Mouse (Mus musculus) hindlimb bud, embryonic 11.5 days (tissue): ENCODE results near the gene Mapkapk3.

ENCODE experiments used
- DNase-seq: peaks from one replicate; pipeline ENCODE4 v3.0.0-alpha.2; 2012; ENCODE audit warnings: low read depth, low spot score; ENCODE audit errors: extremely low spot score

The Mapkapk3 gene

DNA sequence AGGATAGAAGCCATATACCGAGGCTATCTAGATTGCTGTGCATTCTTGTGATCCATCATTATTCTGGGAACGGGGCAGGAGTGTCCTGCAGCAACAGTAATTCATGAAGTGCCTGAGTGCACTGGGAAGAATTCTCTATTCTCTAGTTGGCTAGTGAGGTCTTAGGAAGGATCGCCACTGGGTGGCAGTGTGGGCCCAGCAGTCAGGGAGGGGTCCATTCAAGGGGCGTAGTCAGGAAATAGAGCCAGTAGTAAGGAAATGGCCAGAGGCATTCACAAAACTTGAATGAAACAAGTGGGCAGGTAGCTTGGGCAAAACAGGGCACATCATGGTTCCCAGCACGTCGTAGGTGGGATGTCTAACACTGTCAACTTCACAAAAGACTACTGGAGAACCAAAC, 4.6 kb upstream of the Mapkapk3 start:
- DNase-seq, result no peak

- no peak for DNase-seq
Observed at GRCm38 (mm10) chr9:107290897-107291296, 1.2 kb upstream of the Mapkapk3 start.

DNA sequence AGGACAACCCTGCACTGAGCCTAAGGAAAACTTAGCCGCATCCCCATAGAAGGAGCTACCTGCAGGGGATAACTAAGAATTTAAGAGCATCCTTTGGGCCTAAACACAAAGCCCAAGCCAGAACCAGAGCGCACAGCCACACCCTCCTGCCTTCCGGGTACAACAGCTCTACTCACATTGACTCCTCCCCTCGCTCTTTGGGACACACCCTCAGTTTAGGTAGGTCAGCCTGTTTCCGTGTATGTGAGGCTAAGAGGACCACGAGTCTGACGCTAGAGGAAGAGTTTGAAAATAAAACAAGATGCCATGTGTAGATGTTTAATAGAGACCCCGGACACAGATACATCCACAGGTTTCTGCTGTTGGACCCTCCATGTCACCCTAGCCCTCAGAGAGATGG, 966 bp downstream of the Mapkapk3 start:
- DNase-seq, result no peak

DNA sequence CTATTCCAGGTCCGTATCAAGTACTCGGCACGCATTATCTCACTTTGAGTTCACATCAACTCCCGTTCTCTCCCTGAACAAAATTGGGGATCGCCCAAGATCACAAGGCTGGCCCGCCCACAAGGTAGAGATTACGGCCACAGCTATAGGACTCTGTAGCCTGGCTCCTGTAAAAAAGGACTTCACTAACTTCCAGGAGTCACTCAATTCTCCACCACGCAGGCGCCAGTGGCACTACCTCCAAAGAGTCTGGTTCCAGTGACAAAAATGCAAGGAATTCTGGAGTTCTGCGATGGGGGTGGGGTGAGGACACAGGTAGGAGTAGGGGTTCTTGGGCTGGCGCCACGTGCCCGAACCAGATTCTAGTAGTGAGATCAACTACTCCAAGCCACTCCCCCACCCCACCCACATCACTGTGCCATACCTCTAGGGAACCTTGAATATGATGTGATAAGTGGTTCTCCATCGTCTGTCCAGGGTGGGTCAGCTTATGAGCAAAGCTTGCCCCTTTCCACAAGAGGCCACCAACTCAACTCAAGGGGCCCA, 1.5 kb downstream of the Mapkapk3 start:
- DNase-seq, result no peak

DNA sequence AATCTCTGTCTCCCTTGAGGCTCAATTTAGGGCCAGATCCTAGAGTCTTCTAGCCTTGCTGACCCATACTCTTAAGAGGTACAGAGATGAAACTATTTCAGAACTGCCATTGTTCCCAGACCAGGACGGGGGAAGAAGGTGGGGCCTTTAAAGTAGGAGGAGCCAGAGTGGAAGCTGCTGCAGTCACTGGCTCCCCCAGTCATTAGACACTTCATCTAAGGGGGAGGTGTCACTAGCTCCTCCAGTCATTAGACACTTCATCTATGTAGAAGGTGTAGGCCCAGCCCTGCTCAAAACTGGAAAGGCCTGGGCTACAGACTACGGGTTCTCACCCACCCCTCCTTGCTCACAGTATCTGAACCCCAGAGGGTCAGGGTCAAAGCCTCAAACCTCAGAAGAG, 2.4 kb downstream of the Mapkapk3 start:
- no peak for DNase-seq

GRCm38 (mm10) chr9:107285009-107285408, 4.7 kb downstream of the Mapkapk3 start:
- no peak for DNase-seq

DNA sequence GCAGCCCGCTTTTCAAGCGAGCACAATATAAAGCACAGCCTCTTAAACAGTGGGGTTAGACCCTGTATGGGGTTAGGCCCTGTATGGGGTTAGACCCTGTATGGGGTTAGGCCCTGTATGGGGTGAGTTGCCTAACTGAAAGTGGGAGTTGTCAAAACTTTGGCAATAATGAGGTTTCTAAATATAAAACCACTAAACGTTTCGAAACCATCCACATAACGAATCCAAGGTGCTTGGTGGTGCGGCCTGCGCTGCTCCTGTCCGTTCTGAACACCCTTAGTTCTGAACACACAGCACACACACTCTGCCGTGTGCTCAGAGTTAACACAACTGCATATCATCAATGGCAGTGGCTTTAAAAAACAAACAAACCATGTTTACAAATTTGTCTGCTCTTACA, 6.7 kb downstream of the Mapkapk3 start:
- DNase-seq, result no peak

GRCm38 (mm10) chr9:107281241-107281987, 8.3 kb downstream of the Mapkapk3 start:
- no peak for DNase-seq

DNA sequence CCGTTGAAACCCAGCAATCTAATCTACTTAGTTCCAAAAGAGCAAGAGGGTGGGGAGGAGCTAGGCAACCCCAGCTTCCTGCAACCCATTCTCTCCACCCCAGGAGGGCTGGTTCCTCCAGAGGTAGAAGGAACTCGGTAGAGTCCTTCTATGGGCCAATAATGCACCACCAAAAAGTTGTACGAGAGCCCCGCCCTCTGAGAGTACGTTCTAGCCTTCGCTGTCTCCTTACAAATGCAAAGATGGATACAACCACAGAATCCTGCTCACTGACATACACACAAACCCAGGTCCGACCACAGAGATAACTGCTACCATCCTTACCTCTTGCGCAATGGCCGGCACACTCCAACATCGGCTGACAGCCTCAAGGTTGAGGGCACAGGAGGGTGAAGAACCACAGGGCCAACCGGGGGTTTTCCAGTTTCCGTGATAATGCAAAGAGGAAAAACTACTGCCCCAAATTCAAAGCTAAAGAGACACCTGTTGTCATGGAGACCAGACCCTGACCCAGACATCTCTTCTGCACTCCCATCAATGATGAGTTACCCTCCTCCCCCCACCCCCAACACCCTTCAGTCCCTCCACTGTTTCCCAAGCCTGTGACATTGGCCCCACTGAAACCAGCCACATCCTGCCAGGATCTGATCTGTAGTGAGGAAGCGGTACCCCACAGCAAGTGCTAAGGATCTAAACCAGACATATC, 9.2 kb downstream of the Mapkapk3 start:
- no peak for DNase-seq

GRCm38 (mm10) chr9:107279378-107280321, 10.0 kb downstream of the Mapkapk3 start:
- no peak for DNase-seq

DNA sequence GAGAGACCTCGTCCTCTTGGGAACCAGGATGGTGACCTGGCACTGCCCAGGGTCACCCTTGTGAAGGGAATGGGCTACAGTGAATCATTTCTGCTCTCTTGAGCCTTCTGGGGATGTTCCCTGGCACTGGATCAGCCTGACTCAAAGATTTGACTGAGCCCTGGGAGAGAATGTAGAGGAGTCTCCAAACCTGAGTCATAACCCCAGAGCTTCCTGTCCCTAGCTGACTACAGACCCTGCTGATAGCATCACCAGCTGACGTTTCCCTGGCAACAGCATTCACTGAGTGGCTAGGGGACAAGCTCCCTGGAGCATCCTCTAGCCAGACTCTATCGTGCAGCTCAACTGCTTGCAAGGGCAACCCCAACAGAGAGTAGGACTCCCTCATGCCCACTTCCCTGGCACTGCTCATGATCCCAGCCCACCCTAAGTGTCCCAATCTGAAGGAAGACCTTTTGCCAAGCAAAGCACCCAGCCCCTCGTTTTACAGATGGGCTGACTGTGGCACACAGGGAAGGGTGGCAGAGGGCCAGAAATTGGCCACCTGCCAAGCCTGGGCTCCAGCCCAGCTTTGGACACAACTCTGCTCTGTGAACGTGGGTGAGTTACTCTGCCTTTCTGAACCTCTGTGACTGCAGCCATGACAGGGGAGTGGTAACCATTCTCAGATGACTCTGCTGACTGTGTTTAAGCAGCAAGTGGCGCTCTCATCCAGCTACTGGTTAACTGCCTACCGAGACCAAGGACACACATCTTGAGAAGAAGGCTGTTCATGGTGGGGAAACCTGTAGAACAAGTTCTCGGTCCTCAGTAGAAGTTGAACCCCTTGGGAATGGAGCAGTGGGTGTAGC, 10.9 kb downstream of the Mapkapk3 start:
- DNase-seq, result no peak

GRCm38 (mm10) chr9:107278126-107278525, 11.6 kb downstream of the Mapkapk3 start:
- no peak for DNase-seq

DNA sequence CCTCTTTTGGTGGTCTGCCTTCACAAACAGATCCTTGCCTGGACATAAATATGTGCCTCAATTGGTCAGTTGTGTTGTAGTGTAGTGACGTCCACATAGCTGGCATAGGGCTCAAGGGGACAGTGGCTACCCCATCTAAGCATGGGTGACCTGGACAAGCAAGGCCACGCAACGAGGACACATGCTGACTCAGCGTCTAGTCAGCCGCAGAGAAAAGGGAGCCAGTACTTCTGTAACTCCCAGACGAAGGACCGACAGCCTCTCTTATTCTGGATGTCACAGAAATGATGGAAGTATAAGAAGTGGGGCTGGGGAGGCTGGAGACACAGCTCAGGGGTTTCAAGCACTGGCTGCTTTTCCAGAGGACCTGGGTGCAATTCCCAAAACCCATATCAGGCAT, 12.1 kb downstream of the Mapkapk3 start:
- no peak for DNase-seq

GRCm38 (mm10) chr9:107275710-107276109, 14.0 kb downstream of the Mapkapk3 start:
- DNase-seq, result no peak

- no peak for DNase-seq
Observed at GRCm38 (mm10) chr9:107274751-107275150, 14.9 kb downstream of the Mapkapk3 start.

- DNase-seq, result no peak
Observed at GRCm38 (mm10) chr9:107273184-107273583, 16.5 kb downstream of the Mapkapk3 start.

DNA sequence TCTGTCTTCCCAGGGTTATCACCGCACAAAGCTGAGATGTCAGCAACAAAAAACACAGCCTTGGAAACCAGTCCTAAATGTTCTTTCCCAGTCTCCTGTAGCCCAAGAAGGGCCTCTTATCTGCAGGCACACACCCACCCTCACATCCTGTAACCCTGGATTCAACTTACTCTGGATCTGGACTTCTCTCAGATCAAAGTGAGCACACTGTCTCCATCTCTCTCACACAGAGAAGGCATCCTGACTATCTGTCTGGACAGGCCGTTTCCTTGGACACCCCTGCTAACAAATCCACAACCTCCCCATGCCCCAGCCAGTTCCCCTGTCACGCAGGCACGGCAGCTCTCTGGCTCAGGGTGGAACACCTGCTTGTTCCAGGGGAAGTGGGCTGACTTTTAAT, 17.4 kb downstream of the Mapkapk3 start:
- DNase-seq, result no peak

- no peak for DNase-seq
Observed at GRCm38 (mm10) chr9:107271177-107271938, 18.3 kb downstream of the Mapkapk3 start.

DNA sequence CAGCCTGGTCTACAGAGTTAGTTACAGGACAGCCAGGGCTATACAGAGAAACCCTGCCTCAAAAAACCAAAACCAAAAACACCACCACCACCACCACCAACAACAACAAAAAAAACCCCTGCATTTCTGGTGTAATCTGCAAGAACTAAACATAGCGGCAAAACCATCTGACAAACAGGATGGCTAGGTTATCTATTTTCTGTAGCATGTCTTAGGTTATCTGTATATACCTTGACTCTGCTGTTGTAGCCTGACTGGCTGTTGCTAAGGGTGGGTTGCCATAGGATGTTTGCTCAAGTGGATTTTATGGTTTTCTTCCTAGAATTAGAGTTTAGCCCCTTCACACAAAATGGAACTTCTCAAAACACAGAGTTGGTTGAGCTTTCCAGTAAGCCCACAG, 19.9 kb downstream of the Mapkapk3 start:
- DNase-seq, result no peak
